Mouse (Mus musculus) kidney, postnatal 0 days (tissue): ENCODE data around the gene Nadk2. TPM values are rescaled to one million over a fixed set of nuclear protein-coding genes. Genes with fewer than 3 reads are reported as not detected.

Experiments used
- ATAC-seq: fragments of 200-750 bp; cut with Nextera tagmentation; replicated peaks from 2 replicates; pipeline ENCODE4 v1.8.0; 2017; ENCODE audit warnings: low read depth, moderate number of reproducible peaks, moderate TSS enrichment, moderate library complexity; ENCODE audit not compliant: low FRiP score
- DNase-seq: peaks from one replicate; pipeline ENCODE4 v3.0.0-alpha.2; 2016; ENCODE audit warnings: low spot score
- H3K27ac ChIP-seq: fragments of 300-500 bp; sonication (generic); 2 replicates; pipeline ENCODE4 v1.5.1; 2014; ENCODE audit warnings: mild to moderate bottlenecking
- H3K27me3 ChIP-seq: fragments of 300-500 bp; sonication (generic); 2 replicates; pipeline ENCODE4 v1.6.1; 2014; ENCODE audit warnings: low read length, mixed read lengths; ENCODE audit not compliant: insufficient read depth
- H3K36me3 ChIP-seq: fragments of 300-500 bp; sonication (generic); 2 replicates; pipeline ENCODE4 v1.6.1; 2014; ENCODE audit warnings: low read length, mixed read lengths; ENCODE audit not compliant: insufficient read depth
- H3K4me1 ChIP-seq: fragments of 300-500 bp; sonication (generic); replicated peaks from 2 replicates; pipeline ENCODE4 v1.6.1; 2014; ENCODE audit warnings: antibody characterized with exemption, low read length, mixed read lengths; ENCODE audit not compliant: insufficient read depth
- H3K4me2 ChIP-seq: fragments of 300-500 bp; sonication (generic); 2 replicates; pipeline ENCODE4 v1.6.1; 2014; ENCODE audit warnings: mild to moderate bottlenecking, low read length, moderate library complexity, mixed read lengths
- H3K4me3 ChIP-seq: fragments of 300-500 bp; sonication (generic); replicated peaks from 2 replicates; pipeline ENCODE4 v1.5.1; 2014; ENCODE audit warnings: low read depth, low read length
- H3K9ac ChIP-seq: fragments of 300-500 bp; sonication (generic); 2 replicates; pipeline ENCODE4 v1.6.1; 2014; ENCODE audit warnings: low read depth, low read length
- H3K9me3 ChIP-seq: fragments of 300-500 bp; sonication (generic); replicated peaks from 2 replicates; pipeline ENCODE4 v1.6.1; 2016; ENCODE audit warnings: low read length, inconsistent platforms, mixed read lengths
- CTCF ChIP-seq: IDR thresholded peaks from 2 replicates; pipeline ENCODE4 v1.5.1; 2016; ENCODE audit warnings: antibody characterized with exemption, low read depth, mild to moderate bottlenecking, moderate library complexity
- WGBS: fragments of 180-500 bp; shearing (Covaris S2); extraction: QIAGEN DNeasy Blood & Tissue Kit; methylation state at CpG from one replicate; pipeline ENCODE4 v1.1.7; 2014; 5-methylcytosine and 5-hydroxymethylcytosine counted together
- polyA plus RNA-seq: library from polyadenylated mRNA; unstranded; fragments of >200 nt; fragmentation: Nextera tagmentation; extraction: Ambion mirVana; gene quantifications from 2 replicates; pipeline ENCODE4 v1.2.1, GENCODE M21; 2015

Nadk2 gene
- polyA plus RNA-seq, 1 experiment from 2014 or later = 34.9 TPM

- H3K4me2 ChIP-seq = no peak overlapping the region
- DNase-seq (no peak), ATAC-seq (no peak)
- no peak overlapping the region for H3K9ac ChIP-seq
- WGBS = 91% methylated on average over 21 of the region's 21 CpGs
- H3K27me3 ChIP-seq = no peaks in the 10 kb centered on the region
- H3K27ac ChIP-seq = no peak overlapping the region
- no peak overlapping the region for H3K4me3 ChIP-seq
- H3K36me3 ChIP-seq = peaks cover 35% of the 10 kb centered on the region
- no peak for TF ChIP-seq CTCF
- H3K4me1 ChIP-seq = no peaks in the 10 kb centered on the region
- no peaks in the 10 kb centered on the region for H3K9me3 ChIP-seq
These were observed 53.8 kb downstream of the Nadk2 start for GRCm38 (mm10) chr15:9124856-9125255.

GRCm38 (mm10) chr15:9127051-9127791 lies 56.2 kb downstream of the Nadk2 start:
- H3K4me1 ChIP-seq = no peaks in the 10 kb centered on the region
- no peak for ATAC-seq
- no peaks in the 10 kb centered on the region for H3K27me3 ChIP-seq
- H3K4me2 ChIP-seq = no peak overlapping the region
- H3K9me3 ChIP-seq = no peaks in the 10 kb centered on the region
- 86% methylated on average over 7 of the region's 7 CpGs for WGBS
- no peak for TF ChIP-seq CTCF
- H3K36me3 ChIP-seq = peaks cover 31% of the 10 kb centered on the region
- no peak overlapping the region for H3K27ac ChIP-seq
- H3K9ac ChIP-seq = no peak overlapping the region
- DNase-seq = no peak
- no peak overlapping the region for H3K4me3 ChIP-seq

- H3K36me3 ChIP-seq = peaks cover 19% of the 10 kb centered on the region
These were observed 59.9 kb downstream of the Nadk2 start for GRCm38 (mm10) chr15:9130772-9131498.

GRCm38 (mm10) chr15:9131499-9131888 lies 60.4 kb downstream of the Nadk2 start:
- no peak for DNase-seq
- Histone ChIP-seq H3K9me3 (no peaks in the 10 kb centered on the region), H3K27ac (no peak overlapping the region), H3K9ac (no peak overlapping the region), H3K4me2 (no peak overlapping the region), H3K4me3 (no peak overlapping the region), H3K4me1 (no peaks in the 10 kb centered on the region; the same call in 1 of the 2 replicates), H3K36me3 (peaks cover 16% of the 10 kb centered on the region), H3K27me3 (no peaks in the 10 kb centered on the region)
- no peak for TF ChIP-seq CTCF
- ATAC-seq = no peak
- 78% methylated on average over 4 of the region's 4 CpGs for WGBS

More at GRCm38 (mm10) chr15:9130772-9131498, 59.9 kb downstream of the Nadk2 start:
- ATAC-seq (no peak), DNase-seq (no peak)
- H3K27ac ChIP-seq = no peak overlapping the region
- no peaks in the 10 kb centered on the region for H3K27me3 ChIP-seq
- 71% methylated on average over 9 of the region's 9 CpGs for WGBS
- H3K4me2 ChIP-seq = no peak overlapping the region
- H3K9ac ChIP-seq = no peak overlapping the region
- no peaks in the 10 kb centered on the region for H3K9me3 ChIP-seq
- TF ChIP-seq CTCF = no peak
- H3K4me3 ChIP-seq = no peak overlapping the region
- no peaks in the 10 kb centered on the region; the same call in 1 of the 2 replicates for H3K4me1 ChIP-seq

- no peak for DNase-seq
- no peak for ATAC-seq
- 82% methylated on average over 13 of the region's 13 CpGs for WGBS
- Histone ChIP-seq H3K4me3 (no peak overlapping the region), H3K36me3 (peaks cover 6% of the 10 kb centered on the region; the same call in 1 of the 2 replicates), H3K9me3 (no peaks in the 10 kb centered on the region), H3K9ac (no peak overlapping the region), H3K4me1 (no peaks in the 10 kb centered on the region; the same call in 1 of the 2 replicates), H3K27ac (no peak overlapping the region), H3K27me3 (no peaks in the 10 kb centered on the region), H3K4me2 (no peak overlapping the region)
- TF ChIP-seq CTCF = no peak
These were observed 61.8 kb downstream of the Nadk2 start for GRCm38 (mm10) chr15:9132693-9133443.
